ENCODE assay signal across 18 mouse cellular contexts in genomic region chr8:108578388-108578787, GRCm38 (mm10).
DNase-seq lines count a peak whose midpoint lies in the region; ATAC-seq and TF ChIP-seq lines count a peak whose summit lies in the region.
"Had no signal": no experiment of that assay in that cellular context is flagged by ENCODE, and none has a peak within 500 bp of the region (broad histone marks: within the 10 kb centered on the region; RNA-seq: fewer than 3 reads in every experiment).

No protein-coding gene starts in this region.

- peaks cover 16% of the 10 kb centered on the region for H3K27me3 ChIP-seq in hindbrain, embryonic 13.5 days
- H3K27me3 ChIP-seq in hindbrain, embryonic 16.5 days (replicated peaks; ENCODE audit: control insufficient read depth, insufficient read depth, low read length) = no peaks in the 10 kb centered on the region
- H3K27me3 ChIP-seq in embryonic facial prominence, embryonic 13.5 days = peaks cover 3% of the 10 kb centered on the region; the same call in 1 of the 2 replicates
- no peaks in the 10 kb centered on the region for H3K27me3 ChIP-seq in limb, embryonic 11.5 days (ENCODE audit: control insufficient read depth, insufficient read depth, low read length)
- no peaks in the 10 kb centered on the region for H3K27me3 ChIP-seq in midbrain, postnatal 0 days (ENCODE audit: insufficient read depth, low read length)
- no peaks in the 10 kb centered on the region for H3K27me3 ChIP-seq in liver, postnatal 0 days (ENCODE audit: insufficient read depth, low read length)

- peaks cover 17% of the 10 kb centered on the region for H3K4me1 ChIP-seq in hindbrain, embryonic 13.5 days (replicated peaks)
- no peaks in the 10 kb centered on the region; the same call in 1 of the 2 replicates for H3K4me1 ChIP-seq in hindbrain, embryonic 16.5 days (ENCODE audit: control insufficient read depth, insufficient read depth, low read depth, low read length)
- H3K4me1 ChIP-seq in embryonic facial prominence, embryonic 13.5 days = peaks cover 23% of the 10 kb centered on the region
- H3K4me1 ChIP-seq in limb, embryonic 11.5 days (ENCODE audit: control insufficient read depth, insufficient read depth, low read length) = peaks cover 18% of the 10 kb centered on the region
- peaks cover 4% of the 10 kb centered on the region; the same call in 1 of the 2 replicates for H3K4me1 ChIP-seq in midbrain, postnatal 0 days (ENCODE audit: insufficient read depth, low read length)
- H3K4me1 ChIP-seq in liver, postnatal 0 days (ENCODE audit: insufficient read depth) = no peaks in the 10 kb centered on the region

- TF ChIP-seq EP300 in liver, postnatal 0 days (IDR thresholded peaks at IDR 0.05; ENCODE audit: low read depth) = no peak

- DNase-seq in limb, embryonic 11.5 days (ENCODE audit: low spot score) = peak; percentile 50
- DNase-seq in midbrain, postnatal 0 days (ENCODE audit: low spot score) = no peak
- DNase-seq in MN1 (ENCODE audit: low spot score) = no peak
- no peak for DNase-seq in liver, postnatal 0 days
- DNase-seq: adrenal gland, adult 2 months; cerebellum, adult 2 months; gastrocnemius, adult 2 months; heart, adult 18-20 months; kidney, adult 9 months; layer of hippocampus, postnatal 36 days; lung, adult 2 months; lung, postnatal 4 days; thymus, postnatal 36 days had no signal

- 39% methylated on average over 10 of the region's 10 CpGs for WGBS in hindbrain, embryonic 13.5 days
- 55% methylated on average over 10 of the region's 10 CpGs for WGBS in hindbrain, embryonic 16.5 days
- 28% methylated on average over 10 of the region's 10 CpGs for WGBS in embryonic facial prominence, embryonic 13.5 days
- 34% methylated on average over 10 of the region's 10 CpGs for WGBS in limb, embryonic 11.5 days
- 34% methylated on average over 10 of the region's 10 CpGs for WGBS in midbrain, postnatal 0 days
- 77% methylated on average over 10 of the region's 10 CpGs for WGBS in liver, postnatal 0 days (ENCODE audit: insufficient replicate concordance)

- ATAC-seq in hindbrain, embryonic 13.5 days (ENCODE audit: low FRiP score) = no peak
- ATAC-seq in hindbrain, embryonic 16.5 days = no peak
- no peak for ATAC-seq in embryonic facial prominence, embryonic 13.5 days (ENCODE audit: insufficient number of reproducible peaks, insufficient read depth, low FRiP score, low TSS enrichment, low read depth)
- no peak for ATAC-seq in limb, embryonic 11.5 days (ENCODE audit: insufficient number of reproducible peaks, low FRiP score, low TSS enrichment, low read depth)
- no peak for ATAC-seq in midbrain, postnatal 0 days (ENCODE audit: low FRiP score)
- no peak for ATAC-seq in liver, postnatal 0 days
- ATAC-seq: hindbrain, postnatal 0 days had no signal

- no peaks in the 10 kb centered on the region for H3K36me3 ChIP-seq in hindbrain, embryonic 13.5 days
- H3K36me3 ChIP-seq in hindbrain, embryonic 16.5 days (ENCODE audit: control insufficient read depth, insufficient read depth, low read length) = no peaks in the 10 kb centered on the region
- no peaks in the 10 kb centered on the region for H3K36me3 ChIP-seq in embryonic facial prominence, embryonic 13.5 days
- H3K36me3 ChIP-seq in limb, embryonic 11.5 days (ENCODE audit: control insufficient read depth, insufficient read depth, low read length) = no peaks in the 10 kb centered on the region
- H3K36me3 ChIP-seq in midbrain, postnatal 0 days (ENCODE audit: insufficient read depth, low read length) = no peaks in the 10 kb centered on the region
- H3K36me3 ChIP-seq in liver, postnatal 0 days (replicated peaks; ENCODE audit: insufficient read depth, low read length) = no peaks in the 10 kb centered on the region
- H3K36me3 ChIP-seq: G1E had no signal

- H3K9ac ChIP-seq in hindbrain, embryonic 13.5 days = no peak overlapping the region
- H3K9ac ChIP-seq in hindbrain, embryonic 16.5 days (ENCODE audit: low read depth, low read length) = no peak overlapping the region
- 0 out of 2 replicates have a peak overlapping the region, but pooled peaks have one; percentile 16 for H3K9ac ChIP-seq in embryonic facial prominence, embryonic 13.5 days
- peak overlapping the region; percentile 3; the same call in 1 of the 2 replicates for H3K9ac ChIP-seq in limb, embryonic 11.5 days (ENCODE audit: low read length)
- H3K9ac ChIP-seq in midbrain, postnatal 0 days (replicated peaks; ENCODE audit: low read length, poor library complexity, severe bottlenecking) = no peak overlapping the region
- no peak overlapping the region for H3K9ac ChIP-seq in liver, postnatal 0 days (replicated peaks)

- H3K27ac ChIP-seq in hindbrain, embryonic 13.5 days = peak overlapping the region; percentile 35; the same call in 1 of the 2 replicates
- no peak overlapping the region for H3K27ac ChIP-seq in hindbrain, embryonic 16.5 days (ENCODE audit: low read depth, low read length)
- peak overlapping the region; percentile 28; the same call in 1 of the 2 replicates for H3K27ac ChIP-seq in embryonic facial prominence, embryonic 13.5 days
- H3K27ac ChIP-seq in limb, embryonic 11.5 days (replicated peaks; ENCODE audit: low read depth, low read length) = peak overlapping the region; percentile 14; the same call in 1 of the 2 replicates
- 0 out of 2 replicates have a peak overlapping the region, but pooled peaks have one; percentile 28 for H3K27ac ChIP-seq in midbrain, postnatal 0 days (ENCODE audit: low read depth, low read length)
- H3K27ac ChIP-seq in liver, postnatal 0 days (ENCODE audit: low read depth) = no peak overlapping the region
- H3K27ac ChIP-seq: gastrocnemius, adult 2 months; hindbrain, postnatal 0 days had no signal

- H3K9me3 ChIP-seq in hindbrain, embryonic 13.5 days = no peaks in the 10 kb centered on the region
- no peaks in the 10 kb centered on the region for H3K9me3 ChIP-seq in hindbrain, embryonic 16.5 days (ENCODE audit: control insufficient read depth, low read length)
- H3K9me3 ChIP-seq in embryonic facial prominence, embryonic 13.5 days = no peaks in the 10 kb centered on the region
- H3K9me3 ChIP-seq in limb, embryonic 11.5 days (ENCODE audit: control insufficient read depth, low read length) = no peaks in the 10 kb centered on the region
- H3K9me3 ChIP-seq in midbrain, postnatal 0 days (ENCODE audit: low read length) = no peaks in the 10 kb centered on the region
- no peaks in the 10 kb centered on the region for H3K9me3 ChIP-seq in liver, postnatal 0 days (ENCODE audit: low read length)

- no peak for TF ChIP-seq CTCF in midbrain, postnatal 0 days (IDR thresholded peaks at IDR 0.05)
- TF ChIP-seq CTCF in liver, postnatal 0 days (IDR thresholded peaks at IDR 0.05; ENCODE audit: low read depth) = no peak

- no peak overlapping the region for H3K4me2 ChIP-seq in hindbrain, embryonic 13.5 days
- no peak overlapping the region for H3K4me2 ChIP-seq in hindbrain, embryonic 16.5 days (ENCODE audit: low read length)
- no peak overlapping the region for H3K4me2 ChIP-seq in embryonic facial prominence, embryonic 13.5 days
- H3K4me2 ChIP-seq in limb, embryonic 11.5 days (ENCODE audit: low read depth, severe bottlenecking) = peak overlapping the region; percentile 20; the same call in 1 of the 2 replicates
- H3K4me2 ChIP-seq in midbrain, postnatal 0 days (ENCODE audit: low read depth, low read length, poor library complexity, severe bottlenecking) = no peak overlapping the region
- H3K4me2 ChIP-seq in liver, postnatal 0 days (ENCODE audit: low read depth, low read length) = no peak overlapping the region

- no peak overlapping the region for H3K4me3 ChIP-seq in hindbrain, embryonic 13.5 days
- no peak overlapping the region for H3K4me3 ChIP-seq in hindbrain, embryonic 16.5 days (ENCODE audit: low read length)
- H3K4me3 ChIP-seq in embryonic facial prominence, embryonic 13.5 days = no peak overlapping the region
- no peak overlapping the region for H3K4me3 ChIP-seq in limb, embryonic 11.5 days (ENCODE audit: low read depth, low read length)
- H3K4me3 ChIP-seq in midbrain, postnatal 0 days (ENCODE audit: low read depth, low read length) = no peak overlapping the region
- no peak overlapping the region for H3K4me3 ChIP-seq in liver, postnatal 0 days (ENCODE audit: low read depth, low read length)
- H3K4me3 ChIP-seq: gastrocnemius, adult 2 months had no signal

Comparison
In these comparisons a context has a peak if more than half of its experiments do, and no peak if none do; other contexts are left out.
1. H3K27ac ChIP-seq: peak in hindbrain, embryonic 13.5 days (single experiment), embryonic facial prominence, embryonic 13.5 days (single experiment), limb, embryonic 11.5 days (single experiment) and midbrain, postnatal 0 days (single experiment); none in hindbrain, embryonic 16.5 days (single experiment) and liver, postnatal 0 days (single experiment).
2. H3K9ac ChIP-seq: peak in embryonic facial prominence, embryonic 13.5 days (single experiment) and limb, embryonic 11.5 days (single experiment); none in hindbrain, embryonic 13.5 days (single experiment), hindbrain, embryonic 16.5 days (single experiment), midbrain, postnatal 0 days (single experiment) and liver, postnatal 0 days (single experiment).